Mouse (Mus musculus) urinary bladder, adult 18-20 months (tissue): Measurements from ENCODE around the gene Acy3.
A peak's percentile ranks its signal among the peaks of the same experiment; 100 is the strongest.
"Not testable (repeated sequence)": the region's sequence is repeated elsewhere in the genome, so short reads cannot be mapped to it uniquely, and the experiment has no call there.

ENCODE experiments used
- DNase-seq, 2 experiments: peaks; one replicate each; pipeline ENCODE4 v3.0.0; 2022; ENCODE audit warnings: low spot score in 2 of 2, mixed read lengths in 2 of 2

Gene Acy3

GRCm38 (mm10) chr19:4003112-4003511 is 16.7 kb downstream of the Acy3 start, which contains the start of gene Doc2g:
Gene Doc2g, plus strand, starts transcription at chr19:4003313.
- no peak for DNase-seq

- DNase-seq = no peak
Measured at GRCm38 (mm10) chr19:4003641-4004040, 17.3 kb downstream of the Acy3 start.

- no peak for DNase-seq
Measured at GRCm38 (mm10) chr19:4004331-4004730, 18.0 kb downstream of the Acy3 start.

GRCm38 (mm10) chr19:4005091-4005490 is 18.7 kb downstream of the Acy3 start:
- DNase-seq = no peak

GRCm38 (mm10) chr19:4005971-4006370 is 19.6 kb downstream of the Acy3 start:
- DNase-seq = no peak

- no peak for DNase-seq
Measured at GRCm38 (mm10) chr19:4011086-4011485, 24.7 kb downstream of the Acy3 start.

GRCm38 (mm10) chr19:4012432-4013022 is 26.2 kb downstream of the Acy3 start, which contains the start of gene Ndufv1:
Gene Ndufv1, minus strand, starts transcription at chr19:4012806.
- DNase-seq = peak; percentile 85 to 95

- no peak for DNase-seq
Measured at GRCm38 (mm10) chr19:4013066-4013465, 26.7 kb downstream of the Acy3 start.

- DNase-seq = no peak
Measured at GRCm38 (mm10) chr19:4014802-4015201, 28.4 kb downstream of the Acy3 start.

- DNase-seq = no peak
Measured at GRCm38 (mm10) chr19:4015635-4016034, 29.3 kb downstream of the Acy3 start.

GRCm38 (mm10) chr19:4017921-4018587 is 31.7 kb downstream of the Acy3 start:
- no peak for DNase-seq

GRCm38 (mm10) chr19:4018743-4019583 is 32.6 kb downstream of the Acy3 start:
- DNase-seq = peak; percentile 63 to 82

- DNase-seq = no peak
Measured at GRCm38 (mm10) chr19:4023185-4023584, 36.8 kb downstream of the Acy3 start.

- DNase-seq = no peak
Measured at GRCm38 (mm10) chr19:4027576-4027975, 41.2 kb downstream of the Acy3 start.

GRCm38 (mm10) chr19:4032668-4033067 is 46.3 kb downstream of the Acy3 start:
- DNase-seq = no peak

GRCm38 (mm10) chr19:4033298-4033697 is 46.9 kb downstream of the Acy3 start:
- DNase-seq = no peak

GRCm38 (mm10) chr19:4033742-4034141 is 47.4 kb downstream of the Acy3 start:
- DNase-seq = no peak

GRCm38 (mm10) chr19:4036327-4037045 is 50.1 kb downstream of the Acy3 start:
- DNase-seq = no peak

GRCm38 (mm10) chr19:4037154-4037787 is 50.9 kb downstream of the Acy3 start:
- DNase-seq = not testable (repeated sequence)

GRCm38 (mm10) chr19:4037788-4038232 is 51.4 kb downstream of the Acy3 start, which contains the start of gene Gstp1:
Gene Gstp1, minus strand, starts transcription at chr19:4037985.
- DNase-seq = peak; percentile 87 to 90
